Mouse (Mus musculus): Measurements from ENCODE around the gene Nrxn1.

GRCm38 (mm10) chr17:90727124-90727523 lies 365.7 kb downstream of the Nrxn1 start:
- TF ChIP-seq REST (IDR thresholded peaks at IDR 0.05; ENCODE audit: insufficient read depth, insufficient read length) (no peak), POLR2A (IDR thresholded peaks at IDR 0.05; ENCODE audit: insufficient read length, low read depth) (no peak), POLR2AphosphoS2 (IDR thresholded peaks at IDR 0.05; ENCODE audit: insufficient read length, low read depth) (no peak), E2F4 (IDR thresholded peaks at IDR 0.05; ENCODE audit: insufficient read depth) (no peak)
